Mouse (Mus musculus): ENCODE results near the gene Tjp2.
A peak's percentile ranks its signal among the peaks of the same experiment; 100 is the strongest.
"Not testable (repeated sequence)": the region's sequence is repeated elsewhere in the genome, so short reads cannot be mapped to it uniquely, and the experiment has no call there.

Gene Tjp2

DNA sequence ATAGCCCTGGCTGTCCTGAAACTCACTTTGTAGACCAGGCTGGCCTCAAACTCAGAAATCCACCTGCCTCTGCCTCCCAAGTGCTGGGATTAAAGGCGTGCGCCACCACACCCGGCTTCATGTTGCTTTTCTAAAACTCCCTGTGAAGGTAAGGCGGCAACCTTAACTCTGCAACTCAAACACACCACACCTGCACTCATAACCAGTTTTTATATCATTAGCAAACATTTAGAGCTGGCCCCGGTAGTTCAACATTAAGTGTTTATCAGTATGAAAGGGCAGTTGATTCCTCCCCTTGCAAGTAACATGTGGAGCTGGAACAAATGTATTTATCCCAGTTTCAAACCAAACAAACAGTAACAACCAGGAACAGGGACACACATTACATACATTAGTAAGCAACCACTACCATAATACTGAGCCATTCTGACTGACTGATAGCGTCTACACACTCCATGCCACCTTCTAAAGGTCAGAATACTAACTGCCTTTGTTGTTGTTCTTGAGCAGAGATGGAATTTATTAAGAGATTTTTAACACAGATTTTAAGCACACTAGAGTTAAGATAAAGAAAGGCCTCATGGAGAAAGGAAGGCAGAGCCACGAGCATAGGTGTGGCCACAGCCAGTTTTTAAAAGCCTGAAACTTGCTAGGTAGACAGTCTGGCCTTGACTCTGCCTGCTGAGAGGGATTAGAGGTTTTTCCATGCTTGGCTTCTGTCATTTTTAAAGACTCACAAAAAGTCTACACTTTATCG lies 101.1 kb downstream of the Tjp2 start:
- no peak for DNase-seq (ENCODE audit: low read depth, low spot score)

DNA sequence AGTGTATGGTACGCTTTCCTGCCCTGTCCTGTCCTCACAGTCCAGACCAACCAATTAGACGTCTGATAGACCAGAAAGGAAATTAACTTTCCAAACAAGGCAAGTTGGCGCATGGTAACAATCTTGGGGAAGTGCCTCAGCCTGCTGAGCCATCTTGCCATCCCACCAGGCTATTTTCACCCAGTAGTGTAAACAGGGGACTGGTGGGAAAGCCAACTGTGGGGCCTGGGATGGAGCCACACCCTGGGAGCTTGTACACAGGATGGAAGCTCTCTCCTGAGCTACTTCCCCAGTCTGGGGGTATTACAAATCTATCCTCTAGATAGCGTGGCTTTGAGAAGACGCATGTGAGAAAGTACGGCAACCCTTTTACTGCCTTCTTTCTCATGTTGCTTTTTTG lies 101.7 kb downstream of the Tjp2 start:
- DNase-seq (ENCODE audit: low read depth, low spot score): no peak

DNA sequence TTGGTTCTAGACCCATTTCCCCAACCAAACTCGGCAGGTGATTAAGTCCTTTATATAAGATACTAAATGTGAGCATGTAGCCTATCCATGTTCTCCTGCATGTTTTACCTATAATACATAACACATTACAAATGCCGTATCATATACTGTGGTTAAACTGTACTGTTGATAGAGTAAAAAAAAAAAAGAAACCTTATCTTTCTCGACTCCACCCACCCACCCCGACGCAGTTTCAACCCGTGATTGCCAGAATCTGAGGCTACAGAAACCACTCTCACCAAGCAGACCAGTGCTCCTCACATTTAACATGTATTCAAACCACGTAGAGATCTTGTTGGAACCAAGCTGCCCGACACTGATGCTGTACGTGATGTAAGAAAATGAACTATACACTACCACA lies 102.2 kb downstream of the Tjp2 start:
- DNase-seq (ENCODE audit: low read depth, low spot score): no peak

DNA sequence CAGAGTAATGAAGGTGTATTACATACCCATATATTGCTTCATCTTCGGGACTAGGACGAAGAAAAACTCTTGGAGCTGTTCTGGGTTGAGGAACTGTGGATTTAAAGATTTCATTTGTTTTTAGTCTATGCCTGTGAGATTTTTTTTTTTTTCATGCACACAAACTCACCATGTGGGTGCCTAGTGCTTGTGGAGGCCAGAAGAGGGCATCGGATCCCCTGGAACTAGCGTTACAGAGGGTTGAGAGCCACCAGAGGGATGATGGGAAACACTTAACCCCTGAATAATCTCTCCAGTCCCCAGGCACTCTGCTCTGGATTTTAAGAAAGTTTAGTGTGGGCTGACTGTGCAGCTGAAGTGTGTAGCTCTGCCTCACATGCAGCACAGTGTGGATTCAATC lies 104.0 kb downstream of the Tjp2 start:
- no peak for DNase-seq (ENCODE audit: low read depth, low spot score)

DNA sequence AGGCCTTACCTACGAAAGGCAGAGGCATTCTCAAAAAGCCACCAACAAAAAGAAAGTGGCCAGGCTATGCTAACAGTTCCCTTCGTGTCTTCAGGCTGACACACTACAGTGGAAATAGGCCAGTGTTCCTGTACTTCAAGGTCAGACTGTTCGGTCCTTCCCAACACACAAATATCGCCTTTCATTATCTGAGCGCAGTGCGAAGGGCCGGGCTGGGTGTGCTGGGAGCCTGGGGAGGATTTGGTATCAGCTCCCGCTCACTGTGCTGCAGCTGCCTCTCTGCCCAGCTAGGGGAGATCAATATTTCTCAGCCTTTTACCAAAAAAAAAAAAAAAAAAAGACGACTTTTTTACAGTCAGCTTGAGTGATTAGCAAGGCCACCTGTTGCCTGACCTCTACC lies 106.1 kb downstream of the Tjp2 start:
- no peak for DNase-seq (ENCODE audit: low read depth, low spot score)

DNA sequence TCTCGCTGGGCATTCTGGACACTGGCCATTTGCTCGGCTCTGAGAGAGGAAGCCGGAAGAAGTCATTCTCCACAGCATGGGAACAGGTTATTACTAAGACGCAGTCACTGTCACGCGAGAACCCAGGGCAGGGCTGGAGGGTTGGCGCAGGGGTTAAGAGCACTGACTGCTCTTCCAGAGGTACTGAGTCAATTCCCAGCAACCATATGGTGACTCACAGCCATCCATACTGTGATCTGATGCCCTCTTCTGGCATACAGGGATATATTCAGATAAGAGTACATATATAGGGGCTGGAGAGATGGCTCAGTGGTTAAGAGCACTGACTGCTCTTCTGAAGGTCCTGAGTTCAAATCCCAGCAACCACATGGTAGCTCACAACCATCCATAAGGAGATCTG lies 113.2 kb downstream of the Tjp2 start:
- no peak for DNase-seq (ENCODE audit: low read depth, low spot score)

DNA sequence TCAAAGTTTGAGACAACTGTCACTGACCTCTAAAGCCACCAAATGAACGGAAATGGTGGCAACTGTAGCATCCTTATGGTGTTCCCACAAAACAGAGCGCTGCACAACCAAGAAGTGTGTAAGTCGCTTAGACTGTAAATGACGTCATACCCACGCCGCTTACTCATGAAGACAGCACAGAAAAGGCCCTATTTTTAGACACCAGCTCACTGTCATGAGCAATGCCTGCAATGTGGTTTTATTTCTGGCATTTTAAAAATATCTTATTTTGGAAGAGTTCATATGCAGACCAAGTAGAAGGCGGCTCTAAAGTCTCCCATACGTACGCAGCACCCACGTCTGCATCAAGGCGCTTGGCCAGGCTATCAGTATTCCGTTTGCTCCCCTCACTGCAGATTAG lies 117.1 kb downstream of the Tjp2 start:
- DNase-seq (ENCODE audit: low read depth, low spot score): no peak

DNA sequence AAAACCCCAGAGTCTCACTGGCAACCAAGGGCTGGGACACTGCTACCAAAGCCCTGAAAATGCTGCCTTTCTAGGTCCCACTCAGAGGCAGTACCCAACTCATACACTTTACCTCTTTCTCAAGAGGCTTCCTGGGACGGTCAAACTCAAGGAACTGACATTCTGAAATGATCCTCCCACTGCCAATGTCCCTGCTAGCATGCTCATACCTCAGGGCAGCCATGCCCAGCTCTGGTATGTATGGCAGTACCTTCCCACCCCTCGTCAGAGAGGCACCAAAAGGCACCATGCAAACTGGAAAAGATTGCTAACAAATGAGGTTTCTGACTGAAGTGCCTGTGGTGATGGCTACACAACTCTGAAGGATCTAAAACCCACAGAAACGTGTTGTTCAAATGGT lies 121.0 kb downstream of the Tjp2 start:
- DNase-seq (ENCODE audit: low read depth, low spot score): no peak

DNA sequence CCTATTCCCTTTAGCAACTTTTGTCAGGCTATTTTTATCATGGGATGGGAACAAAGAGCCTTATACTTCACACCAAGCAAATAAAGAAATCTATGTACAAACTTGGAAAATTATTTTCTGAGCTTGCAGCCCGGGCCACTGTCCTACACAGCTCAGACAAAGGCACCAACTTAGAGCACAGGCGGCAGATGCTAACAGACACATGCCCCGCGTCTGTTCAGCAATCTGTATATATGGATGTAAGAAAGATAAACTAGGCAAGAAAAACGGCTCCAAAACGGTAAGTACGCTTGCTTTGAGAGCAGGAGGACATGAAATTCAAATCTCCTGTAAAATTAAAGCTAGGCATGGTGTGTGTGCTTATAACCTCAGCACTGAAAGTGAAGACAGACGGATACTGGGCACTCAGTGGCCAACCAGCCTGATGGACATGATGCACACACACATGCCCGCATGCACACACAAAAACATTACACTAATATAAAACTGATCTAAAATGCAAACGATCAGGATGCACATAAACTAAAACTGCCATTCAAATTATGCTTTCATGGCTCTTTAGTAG lies 122.2 kb downstream of the Tjp2 start:
- DNase-seq (ENCODE audit: low read depth, low spot score): no peak

DNA sequence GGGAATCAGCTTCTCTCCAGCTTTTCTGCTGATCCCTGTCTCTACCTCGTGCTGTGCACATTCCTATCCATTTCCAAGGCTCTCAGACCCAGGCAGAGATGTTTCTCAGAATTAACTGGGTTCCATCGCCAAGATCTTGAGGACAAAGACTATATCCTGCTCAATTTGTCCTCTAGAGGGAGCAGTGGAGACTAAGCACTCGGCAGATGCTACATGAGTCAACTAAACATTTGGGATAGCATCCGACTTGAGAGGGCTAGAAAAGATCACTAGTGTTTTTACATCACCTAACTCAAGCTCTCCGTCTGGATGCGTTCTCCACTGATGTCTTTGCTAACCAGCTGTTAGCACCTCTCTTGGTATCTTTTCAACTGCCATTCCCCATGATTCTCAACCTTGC lies 123.6 kb downstream of the Tjp2 start:
- peak; percentile 37 for DNase-seq (ENCODE audit: low read depth, low spot score)

DNA sequence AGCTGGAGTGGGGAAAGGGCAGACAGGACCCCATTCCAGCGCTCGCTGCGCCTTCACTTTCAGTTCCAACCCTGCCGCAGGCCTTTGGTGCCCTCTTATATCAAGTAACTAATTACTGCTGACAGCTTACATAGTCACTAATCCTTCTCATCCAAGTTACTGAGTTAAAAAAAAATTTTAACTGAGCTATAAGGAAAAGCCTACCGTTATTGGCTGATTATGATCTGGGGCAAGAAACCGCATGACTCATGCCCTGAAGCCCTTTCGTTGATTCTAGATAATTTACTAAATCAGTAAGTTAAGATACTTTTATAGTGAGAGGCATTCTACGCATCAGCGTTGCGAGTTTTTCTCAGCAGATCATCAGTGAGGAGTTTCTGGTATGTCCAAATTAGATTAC lies 126.1 kb downstream of the Tjp2 start:
- no peak for DNase-seq (ENCODE audit: low read depth, low spot score)

DNA sequence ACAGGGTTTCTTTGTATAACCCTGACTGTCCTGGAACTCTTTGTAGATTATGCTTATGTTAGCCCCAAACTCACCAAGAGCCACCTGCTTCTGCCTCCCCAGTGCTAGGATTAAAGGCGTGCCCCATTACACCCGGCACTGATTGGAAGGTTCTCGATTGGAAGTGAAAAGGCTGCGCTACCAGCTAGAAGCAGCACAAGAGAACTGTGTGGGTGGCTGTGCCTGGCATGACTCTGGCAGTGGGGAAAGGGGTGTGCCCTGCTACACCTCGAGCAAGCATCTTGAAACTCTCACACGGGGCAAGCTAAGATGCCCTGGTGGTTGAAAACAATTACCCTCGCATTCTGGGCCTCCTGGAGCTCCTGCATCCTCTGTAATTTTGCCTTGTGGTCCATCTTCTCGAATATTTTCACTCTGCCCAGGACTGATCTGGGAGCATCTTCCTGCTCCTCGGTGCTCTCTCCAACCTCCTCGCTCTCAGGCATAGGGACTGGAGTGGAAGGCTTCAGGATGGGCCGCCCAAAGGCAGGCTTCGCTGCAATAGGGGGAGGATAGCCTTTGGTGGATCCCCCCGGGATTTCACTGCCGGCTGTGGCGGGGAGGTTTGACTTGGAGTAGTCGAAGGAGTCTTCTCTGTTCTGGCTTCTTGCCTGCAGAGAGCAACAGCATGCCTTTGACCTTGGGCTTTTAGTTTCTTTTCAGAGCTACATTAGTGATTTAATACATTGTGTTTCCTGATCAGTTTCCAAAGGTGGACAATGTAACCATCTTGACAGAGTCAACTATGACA lies 127.0 kb downstream of the Tjp2 start:
- no peak for DNase-seq (ENCODE audit: low read depth, low spot score)

DNA sequence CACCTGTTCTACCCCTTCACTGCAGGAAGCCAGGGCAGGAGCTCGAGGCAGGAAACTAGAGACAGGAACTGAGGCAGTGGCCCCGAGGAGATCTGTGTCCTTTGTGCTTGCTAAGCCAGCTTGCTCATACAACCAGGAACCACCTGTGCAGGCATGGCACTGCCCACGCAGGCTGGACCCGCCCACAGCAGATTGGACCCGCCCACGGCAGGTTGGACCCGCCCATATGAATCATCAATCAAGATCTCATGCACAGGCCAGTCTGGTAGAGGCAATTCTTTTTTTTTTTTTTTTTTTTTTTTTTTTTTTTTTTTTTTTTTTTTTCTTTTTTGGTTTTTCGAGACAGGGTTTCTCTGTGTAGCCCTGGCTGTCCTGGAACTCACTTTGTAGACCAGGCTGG lies 132.8 kb downstream of the Tjp2 start:
- not testable (repeated sequence) for DNase-seq (ENCODE audit: low read depth, low spot score)

DNA sequence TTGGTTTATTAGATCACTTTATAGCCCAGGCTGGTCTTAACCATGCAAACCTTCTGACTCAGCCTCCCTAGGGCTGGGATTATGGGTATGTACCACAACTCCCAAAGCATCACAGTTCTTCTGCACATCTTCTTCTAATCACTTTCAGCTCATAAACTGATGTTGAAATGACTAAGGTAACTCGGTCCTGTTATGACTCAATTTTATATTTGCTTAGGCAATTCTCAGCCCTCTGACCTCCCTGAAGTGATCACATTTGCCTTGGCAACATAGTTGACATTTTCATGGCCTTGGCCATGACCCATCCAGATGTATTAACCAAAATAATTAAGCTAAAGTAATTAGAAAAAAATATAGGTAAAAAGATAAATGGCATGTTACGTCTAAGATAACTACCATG lies 134.5 kb downstream of the Tjp2 start:
- DNase-seq (ENCODE audit: low read depth, low spot score): no peak

DNA sequence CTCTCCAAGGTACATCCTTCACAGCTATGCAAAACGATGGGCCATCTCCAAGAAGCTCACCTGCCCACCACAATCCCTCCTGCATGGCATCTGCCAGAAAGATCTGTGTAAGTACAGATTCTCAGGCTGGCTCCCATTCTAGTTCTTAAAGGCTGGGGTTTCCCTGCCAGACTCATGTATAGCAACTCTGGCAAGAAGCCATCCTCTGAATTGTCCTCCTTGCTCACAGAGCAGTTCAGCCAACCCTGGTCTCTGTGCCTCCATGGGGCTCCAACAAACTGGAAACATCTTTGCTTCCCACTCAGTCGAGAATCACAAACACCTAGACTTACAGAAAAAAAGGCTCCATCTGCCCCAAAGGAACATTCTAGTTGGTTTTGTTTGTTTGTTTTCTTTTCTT lies 139.5 kb downstream of the Tjp2 start:
- DNase-seq (ENCODE audit: low read depth, low spot score): no peak

DNA sequence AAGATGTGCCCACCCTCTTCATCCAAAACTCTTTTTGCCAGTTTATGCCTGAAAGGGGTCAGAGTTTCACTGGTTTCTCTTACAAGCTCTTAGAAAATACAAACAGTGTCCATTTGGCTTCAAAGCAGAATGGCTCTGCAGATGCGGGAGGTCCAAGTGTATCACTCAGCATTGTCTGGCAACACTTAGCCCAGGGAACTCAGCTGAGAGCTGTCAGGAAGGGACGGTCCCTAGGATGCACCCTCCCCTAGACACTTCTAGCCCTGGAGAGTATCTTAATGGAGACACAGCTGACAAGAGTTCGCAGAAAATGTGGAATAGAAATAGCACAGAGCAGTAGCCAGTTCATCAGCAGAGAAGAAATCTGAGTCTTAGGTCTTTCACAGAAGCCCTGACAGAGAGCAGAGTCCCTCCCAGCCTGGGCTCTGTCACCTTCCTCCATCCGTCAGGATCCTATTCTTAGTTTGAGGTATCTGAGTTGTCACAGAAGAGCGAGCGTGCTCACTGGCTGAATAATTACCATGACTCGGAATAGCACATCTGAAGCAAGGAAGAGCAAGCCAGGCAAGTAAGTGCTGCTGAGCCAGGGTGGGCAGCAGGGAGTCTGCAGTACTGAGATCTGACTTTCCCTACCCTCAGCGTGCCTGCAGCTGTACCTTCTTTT lies 144.3 kb downstream of the Tjp2 start:
- DNase-seq (ENCODE audit: low read depth, low spot score): no peak

DNA sequence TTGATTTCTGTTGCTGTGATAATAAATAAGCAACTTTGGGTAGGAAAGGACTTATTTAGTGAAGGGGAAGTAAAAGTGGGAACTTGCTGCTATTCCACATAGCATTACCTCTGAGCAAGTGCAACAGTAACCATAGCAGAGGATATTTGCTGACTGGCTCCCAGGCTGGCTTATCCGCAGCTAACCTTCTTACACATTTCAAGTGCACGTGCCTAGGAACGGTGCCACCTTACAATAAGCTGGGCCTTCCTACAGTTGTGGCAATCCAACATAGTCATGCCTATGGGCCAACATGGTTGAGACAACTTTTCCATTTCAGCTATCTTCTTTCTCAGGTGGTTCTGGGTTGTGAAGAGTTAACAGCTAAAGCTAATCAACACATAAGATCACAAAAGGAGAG lies 147.2 kb downstream of the Tjp2 start:
- DNase-seq (ENCODE audit: low read depth, low spot score): no peak

DNA sequence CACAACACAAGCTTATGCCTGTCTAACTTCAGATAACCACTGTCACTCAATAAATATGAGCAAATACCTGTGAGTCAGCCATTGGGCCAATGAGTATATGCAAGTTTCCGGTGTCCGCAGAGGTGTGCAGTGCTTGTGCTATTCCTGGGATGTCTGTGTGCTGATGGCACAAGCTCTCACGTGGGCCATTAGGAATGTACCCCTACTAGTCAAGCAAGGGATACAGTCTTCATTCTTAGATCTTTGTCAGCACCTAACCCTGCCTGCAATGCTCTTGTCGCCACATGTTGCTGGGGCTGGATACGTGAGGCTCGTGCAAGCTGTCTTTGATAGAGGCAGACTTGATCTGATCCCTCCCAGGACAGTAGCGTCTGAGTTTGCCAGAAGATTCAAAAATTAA lies 148.3 kb downstream of the Tjp2 start:
- DNase-seq (ENCODE audit: low read depth, low spot score): no peak

DNA sequence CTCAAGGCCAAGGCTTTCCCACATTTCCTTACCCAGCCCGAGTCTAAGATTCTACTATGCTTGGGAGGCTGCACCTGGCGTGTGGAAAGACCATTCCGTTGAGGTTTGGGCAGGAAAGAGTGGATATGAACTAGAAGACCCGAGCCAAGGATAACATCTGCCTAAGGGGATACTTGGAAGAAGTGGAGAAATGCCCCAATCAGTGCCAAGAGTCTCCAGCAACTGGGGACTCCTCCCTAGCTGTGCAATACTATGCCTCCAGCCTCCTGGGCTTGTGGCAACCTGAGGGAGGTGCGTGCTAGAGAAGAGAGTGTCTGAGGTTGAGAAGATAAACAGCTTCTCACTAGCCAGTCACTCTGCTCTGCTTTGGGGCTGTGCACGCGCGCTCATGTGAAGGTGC lies 148.9 kb downstream of the Tjp2 start:
- no peak for DNase-seq (ENCODE audit: low read depth, low spot score)

DNA sequence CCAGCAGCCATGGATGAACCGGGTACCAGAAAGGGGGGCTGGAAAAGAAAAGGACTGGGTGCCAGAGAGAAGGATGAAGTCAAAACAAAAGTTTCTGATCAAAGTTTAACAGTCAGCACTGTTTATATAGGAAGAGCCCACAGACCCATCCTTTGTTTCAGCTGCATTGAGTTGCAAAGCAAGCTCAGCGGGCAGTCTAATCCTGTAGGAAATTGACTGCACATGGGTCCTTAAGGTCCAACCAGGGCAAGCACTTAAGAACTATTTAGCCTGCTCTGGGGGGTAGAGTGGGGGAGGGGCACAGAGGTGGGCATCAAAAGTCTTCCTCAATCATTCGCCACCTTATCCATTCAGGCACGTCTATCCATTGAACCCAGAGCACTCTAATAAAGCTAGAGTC lies 151.7 kb downstream of the Tjp2 start:
- DNase-seq (ENCODE audit: low read depth, low spot score): no peak

DNA sequence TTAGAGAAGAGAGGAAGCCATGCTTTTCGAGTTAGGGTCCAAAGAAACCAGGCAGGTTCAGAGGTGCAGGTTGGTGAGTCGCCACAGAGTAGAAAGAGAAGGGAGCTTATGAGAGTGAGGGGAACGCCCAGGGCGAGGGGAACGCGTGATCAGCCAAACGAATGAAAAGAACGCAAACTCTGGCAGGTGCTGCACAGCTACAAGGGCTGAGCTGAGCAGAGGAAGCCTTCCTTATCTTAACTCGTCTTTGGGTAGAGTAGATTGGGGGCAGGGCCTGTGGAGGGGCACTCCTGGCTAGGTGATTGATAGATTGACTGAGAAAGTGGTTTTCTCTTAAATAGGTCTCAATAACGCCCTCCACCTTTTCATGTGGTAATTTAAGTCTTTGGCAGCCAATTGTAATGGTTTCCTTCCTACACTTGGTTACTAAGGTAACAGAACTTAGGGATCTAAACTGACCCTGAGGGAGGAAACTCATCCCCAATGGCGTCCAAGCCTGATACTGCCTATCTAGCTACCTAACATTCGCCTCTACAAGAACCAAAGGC lies 160.4 kb downstream of the Tjp2 start:
- DNase-seq (ENCODE audit: low read depth, low spot score): no peak

DNA sequence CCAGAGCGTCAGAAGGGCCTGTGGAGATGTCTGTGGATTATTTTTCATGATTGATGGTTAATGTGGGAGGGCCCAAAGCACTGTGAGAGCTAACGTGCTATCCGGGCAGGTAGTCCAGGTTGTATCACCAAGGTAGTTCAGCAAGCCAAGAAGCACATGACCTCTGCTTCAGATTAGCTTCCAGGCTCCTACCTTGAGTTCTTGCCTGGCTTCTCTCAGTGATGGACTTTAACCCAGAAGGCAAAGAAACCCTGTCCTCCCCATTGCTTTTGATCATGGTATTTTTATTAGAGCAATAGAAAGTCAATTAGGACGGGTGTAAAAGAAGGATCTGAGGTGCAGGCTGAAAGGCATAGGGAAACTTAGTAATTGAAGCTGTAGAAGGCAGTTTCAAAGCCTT lies 161.2 kb downstream of the Tjp2 start:
- DNase-seq (ENCODE audit: low read depth, low spot score): no peak

All from mesoderm, embryonic 11.5 days (tissue).